Mouse (Mus musculus): Measurements from ENCODE around the gene Ttc37.

GRCm38 (mm10) chr13:76074323-76074722, 24.2 kb upstream of the Ttc37 start:
- TF ChIP-seq CTCF (IDR thresholded peaks at IDR 0.05; ENCODE audit: low read depth, low read length) (no peak), POLR2A (IDR thresholded peaks at IDR 0.05; ENCODE audit: borderline replicate concordance, low read depth, low read length) (no peak)

All from bone marrow macrophage, adult 2 months (primary cell).